Mouse (Mus musculus): ENCODE results near the gene Hip1. TPM values are rescaled to one million over a fixed set of nuclear protein-coding genes. Genes with fewer than 3 reads are reported as not detected.

Hip1 gene
- total RNA-seq (2021) (10 to 100 TPM; 25.0 to 29.6 TPM), polyA plus RNA-seq (2012; rRNA removed) (22.2 and 34.4 TPM in 2 replicates)
- long read RNA-seq, full-length matches to known transcripts = 3 of 12 reads
- long read RNA-seq, partial matches to known transcripts = 2 of 12 reads
- long read RNA-seq, other reads (novel, unspliced or antisense) = 7 of 12 reads

- DNase-seq = peak; percentile 100
- intact Hi-C loops (cut with DNase I) = loop anchor here (2.0 to 5.0 kb wide), 4 partner anchors 18 to 232 kb away; partner anchors contain the start of genes Mdh2 and Styxl1
- Histone ChIP-seq H3K36me3 (ENCODE audit: control insufficient read depth, insufficient read depth, low read length) (no peaks in the 10 kb centered on the region), H3K9ac (ENCODE audit: low read depth, low read length) (peak within 1 kb of the TSS; percentile 82), H3K79me2 (replicated peaks; ENCODE audit: control insufficient read depth, insufficient read depth, low read length) (peaks cover 2% of the 10 kb centered on the region; the same call in 1 of the 2 replicates), H3K27me3 (ENCODE audit: control insufficient read depth, insufficient read depth, low read length) (no peaks in the 10 kb centered on the region), H3K4me3 (peak within 1 kb of the TSS; percentile 99), H3K4me1 (ENCODE audit: control insufficient read depth, insufficient read depth, low read length) (peaks cover 5% of the 10 kb centered on the region), H3K27ac (peak within 1 kb of the TSS; percentile 97)
- under 1% methylated on average over 46 of the region's 46 CpGs for WGBS
- peak; percentile 81 for TF ChIP-seq CTCF (IDR thresholded peaks at IDR 0.05)
- TF ChIP-seq EP300 (IDR thresholded peaks at IDR 0.05; ENCODE audit: insufficient read depth, low read depth, low read length) = peak; percentile 54; the same call in 1 of the 2 replicates
- TF ChIP-seq POLR2A (IDR thresholded peaks at IDR 0.05; ENCODE audit: insufficient read depth, low read depth, low read length) = peak; percentile 84
These were observed at the start of gene Hip1 for GRCm38 (mm10) chr5:135544865-135545797. TSS of gene Hip1 (minus strand) at chr5:135545120.

- no peaks in the 10 kb centered on the region for H3K27me3 ChIP-seq (ENCODE audit: control insufficient read depth, insufficient read depth, low read length)
These were observed 45.3 kb upstream of the Hip1 start for GRCm38 (mm10) chr5:135589996-135590784.

GRCm38 (mm10) chr5:135587764-135588163 lies 42.8 kb upstream of the Hip1 start:
- no peaks in the 10 kb centered on the region for H3K36me3 ChIP-seq (ENCODE audit: control insufficient read depth, insufficient read depth, low read length)
- DNase-seq = no peak
- no peaks in the 10 kb centered on the region for H3K27me3 ChIP-seq (ENCODE audit: control insufficient read depth, insufficient read depth, low read length)
- 84% methylated on average over 4 of the region's 4 CpGs for WGBS
- no peak overlapping the region for H3K27ac ChIP-seq
- no peaks in the 10 kb centered on the region for H3K4me1 ChIP-seq (ENCODE audit: control insufficient read depth, insufficient read depth, low read length)
- no peak overlapping the region for H3K4me3 ChIP-seq
- TF ChIP-seq POLR2A (IDR thresholded peaks at IDR 0.05; ENCODE audit: insufficient read depth, low read depth, low read length) = no peak
- no peaks in the 10 kb centered on the region for H3K79me2 ChIP-seq (replicated peaks; ENCODE audit: control insufficient read depth, insufficient read depth, low read length)
- no peak overlapping the region for H3K9ac ChIP-seq (ENCODE audit: low read depth, low read length)
- intact Hi-C loops (cut with DNase I) = no loop called here

More at GRCm38 (mm10) chr5:135589996-135590784, 45.3 kb upstream of the Hip1 start:
- H3K4me1 ChIP-seq (ENCODE audit: control insufficient read depth, insufficient read depth, low read length) = no peaks in the 10 kb centered on the region
- H3K27ac ChIP-seq = no peak overlapping the region
- H3K36me3 ChIP-seq (ENCODE audit: control insufficient read depth, insufficient read depth, low read length) = no peaks in the 10 kb centered on the region
- no peak for DNase-seq
- WGBS = 74% methylated on average over 12 of the region's 12 CpGs
- no peak overlapping the region for H3K4me3 ChIP-seq
- no peaks in the 10 kb centered on the region for H3K79me2 ChIP-seq (replicated peaks; ENCODE audit: control insufficient read depth, insufficient read depth, low read length)
- no peak for TF ChIP-seq CTCF (IDR thresholded peaks at IDR 0.05)
- TF ChIP-seq EP300 (IDR thresholded peaks at IDR 0.05; ENCODE audit: insufficient read depth, low read depth, low read length) = no peak
- no peak for TF ChIP-seq POLR2A (IDR thresholded peaks at IDR 0.05; ENCODE audit: insufficient read depth, low read depth, low read length)
- intact Hi-C loops (cut with DNase I) = no loop called here
- no peak overlapping the region for H3K9ac ChIP-seq (ENCODE audit: low read depth, low read length)

- Histone ChIP-seq H3K9ac (ENCODE audit: low read depth, low read length) (no peak overlapping the region), H3K79me2 (replicated peaks; ENCODE audit: control insufficient read depth, insufficient read depth, low read length) (no peaks in the 10 kb centered on the region), H3K27me3 (ENCODE audit: control insufficient read depth, insufficient read depth, low read length) (no peaks in the 10 kb centered on the region), H3K4me1 (ENCODE audit: control insufficient read depth, insufficient read depth, low read length) (no peaks in the 10 kb centered on the region), H3K36me3 (ENCODE audit: control insufficient read depth, insufficient read depth, low read length) (no peaks in the 10 kb centered on the region), H3K4me3 (no peak overlapping the region), H3K27ac (no peak overlapping the region)
- 89% methylated on average over 8 of the region's 8 CpGs for WGBS
- DNase-seq = no peak
- TF ChIP-seq POLR2A (IDR thresholded peaks at IDR 0.05; ENCODE audit: insufficient read depth, low read depth, low read length) (no peak), CTCF (IDR thresholded peaks at IDR 0.05) (no peak), EP300 (IDR thresholded peaks at IDR 0.05; ENCODE audit: insufficient read depth, low read depth, low read length) (no peak)
- intact Hi-C loops (cut with DNase I) = no loop called here
These were observed 40.8 kb upstream of the Hip1 start for GRCm38 (mm10) chr5:135585691-135586090.

GRCm38 (mm10) chr5:135582330-135582729 lies 37.4 kb upstream of the Hip1 start:
- DNase-seq = no peak
- Histone ChIP-seq H3K79me2 (replicated peaks; ENCODE audit: control insufficient read depth, insufficient read depth, low read length) (no peaks in the 10 kb centered on the region), H3K27ac (no peak overlapping the region), H3K4me3 (no peak overlapping the region), H3K4me1 (ENCODE audit: control insufficient read depth, insufficient read depth, low read length) (no peaks in the 10 kb centered on the region), H3K9ac (ENCODE audit: low read depth, low read length) (no peak overlapping the region), H3K27me3 (ENCODE audit: control insufficient read depth, insufficient read depth, low read length) (no peaks in the 10 kb centered on the region), H3K36me3 (ENCODE audit: control insufficient read depth, insufficient read depth, low read length) (no peaks in the 10 kb centered on the region)
- WGBS = 61% methylated on average over 4 of the region's 4 CpGs
- intact Hi-C loops (cut with DNase I) = no loop called here
- TF ChIP-seq CTCF (IDR thresholded peaks at IDR 0.05) (no peak), EP300 (IDR thresholded peaks at IDR 0.05; ENCODE audit: insufficient read depth, low read depth, low read length) (no peak), POLR2A (IDR thresholded peaks at IDR 0.05; ENCODE audit: insufficient read depth, low read depth, low read length) (no peak)

Measured in heart, adult 2 months (tissue).